Mouse (Mus musculus) MEL (cell line): ENCODE measurements around the gene Slc11a2. TPM values are rescaled to one million over a fixed set of nuclear protein-coding genes. Genes with fewer than 3 reads are reported as not detected.

Experiments used
- DNase-seq: peaks from one replicate; pipeline ENCODE4 v3.0.0; 2011; ENCODE audit warnings: low read depth, low spot score
- H3K27ac ChIP-seq: 2 replicates; pipeline ENCODE4 v1.5.1; 2012; ENCODE audit warnings: low read depth, mild to moderate bottlenecking, control low read depth, low read length, moderate library complexity; ENCODE audit not compliant: control insufficient read depth
- H3K27me3 ChIP-seq, 2 experiments: fragments of 150-350 bp in 1 of 2; sonication (generic) in 1 of 2; 2 replicates each; pipeline ENCODE4 v1.6.1; 2012; ENCODE audit warnings: low read length in 2 of 2, mild to moderate bottlenecking in 2 of 2, improper control_type of control experiment in 1 of 2, moderate library complexity in 1 of 2; ENCODE audit not compliant: insufficient read depth in 2 of 2, control insufficient read depth in 1 of 2
- H3K36me3 ChIP-seq, 2 experiments: 2 replicates each; pipeline ENCODE4 v1.6.1; 2012 to 2014; ENCODE audit warnings: low read length in 2 of 2, improper control_type of control experiment in 1 of 2, inconsistent platforms in 1 of 2, mild to moderate bottlenecking in 1 of 2; ENCODE audit not compliant: insufficient read depth in 2 of 2, control insufficient read depth in 1 of 2
- H3K4me1 ChIP-seq, 2 experiments: fragments of 150-350 bp in 1 of 2; sonication (generic) in 1 of 2; 2 replicates each; pipeline ENCODE4 v1.6.1; 2012; ENCODE audit warnings: low read length in 2 of 2, improper control_type of control experiment in 1 of 2, mild to moderate bottlenecking in 1 of 2; ENCODE audit not compliant: insufficient read depth in 2 of 2, control insufficient read depth in 1 of 2
- H3K4me3 ChIP-seq, 2 experiments: fragments of 150-350 bp in 1 of 2; sonication (generic) in 1 of 2; 2 replicates each; pipeline ENCODE4 v1.5.1; 2012; ENCODE audit warnings: low read depth in 2 of 2, low read length in 2 of 2, mild to moderate bottlenecking in 2 of 2, moderate library complexity in 2 of 2, control low read depth in 1 of 2, improper control_type of control experiment in 1 of 2; ENCODE audit not compliant: control insufficient read depth in 1 of 2, insufficient read depth in 1 of 2
- H3K79me2 ChIP-seq: 2 replicates; pipeline ENCODE4 v1.6.1; 2012; ENCODE audit warnings: mild to moderate bottlenecking, low read length, moderate library complexity; ENCODE audit not compliant: control insufficient read depth, poor library complexity, insufficient read depth
- H3K9ac ChIP-seq: 2 replicates; pipeline ENCODE4 v1.6.1; 2012; ENCODE audit warnings: low read depth, mild to moderate bottlenecking, control low read depth, low read length, moderate library complexity; ENCODE audit not compliant: control insufficient read depth, poor library complexity, severe bottlenecking
- H3K9me3 ChIP-seq: fragments of 150-350 bp; sonication (generic); replicated peaks from 2 replicates; pipeline ENCODE4 v1.6.1; 2012; ENCODE audit warnings: mild to moderate bottlenecking, low read length, improper control_type of control experiment, moderate library complexity; ENCODE audit not compliant: insufficient read depth
- CHD1 ChIP-seq: IDR thresholded peaks from 2 replicates; pipeline ENCODE4 v1.6.1; 2012; ENCODE audit warnings: low read depth, mild to moderate bottlenecking, inconsistent platforms, low read length, improper control_type of control experiment
- CHD2 ChIP-seq: IDR thresholded peaks from 2 replicates; pipeline ENCODE4 v1.6.1; 2011; ENCODE audit warnings: low read length, improper control_type of control experiment
- CTCF ChIP-seq, 3 experiments: IDR thresholded peaks in 2 of 3; conservative IDR thresholded peaks in 1 of 3; 2 replicates each; pipeline ENCODE4 v1.5.1; 2011 to 2012; ENCODE audit warnings: low read length in 3 of 3, low read depth in 2 of 3, mild to moderate bottlenecking in 2 of 3, improper control_type of control experiment in 1 of 3, inconsistent platforms in 1 of 3, mixed read lengths in 1 of 3, moderate library complexity in 1 of 3; ENCODE audit not compliant: control insufficient read depth in 1 of 3, insufficient read depth in 1 of 3, poor library complexity in 1 of 3, severe bottlenecking in 1 of 3
- ELF1 ChIP-seq: IDR thresholded peaks from 2 replicates; pipeline ENCODE4 v1.6.1; 2014; ENCODE audit warnings: low read depth, mild to moderate bottlenecking, inconsistent platforms, low read length, improper control_type of control experiment, moderate library complexity
- EP300 ChIP-seq, 2 experiments: IDR thresholded peaks; 2 replicates each; pipeline ENCODE4 v1.6.1; 2011; ENCODE audit warnings: improper control_type of control experiment in 2 of 2, low read length in 2 of 2, low read depth in 1 of 2, mild to moderate bottlenecking in 1 of 2
- HCFC1 ChIP-seq: IDR thresholded peaks from 2 replicates; pipeline ENCODE4 v1.6.1; 2012; ENCODE audit warnings: low read depth, mild to moderate bottlenecking, inconsistent platforms, low read length, improper control_type of control experiment, moderate library complexity
- JUND ChIP-seq: IDR thresholded peaks from 2 replicates; pipeline ENCODE4 v1.6.1; 2011; ENCODE audit warnings: low read depth, mild to moderate bottlenecking, improper control_type of control experiment, low read length
- KAT2A ChIP-seq: conservative IDR thresholded peaks from 2 replicates; pipeline ENCODE4 v1.6.1; 2012; ENCODE audit warnings: low read depth, low read length, improper control_type of control experiment, inconsistent platforms
- MAFK ChIP-seq: IDR thresholded peaks from 2 replicates; pipeline ENCODE4 v1.6.1; 2011; ENCODE audit warnings: low read depth, mild to moderate bottlenecking, low read length, improper control_type of control experiment, borderline replicate concordance
- MAX ChIP-seq: IDR thresholded peaks from 2 replicates; pipeline ENCODE4 v1.6.1; 2011; ENCODE audit warnings: low read length, improper control_type of control experiment
- MAZ ChIP-seq: IDR thresholded peaks from 2 replicates; pipeline ENCODE4 v1.6.1; 2012; ENCODE audit warnings: low read depth, mild to moderate bottlenecking, inconsistent platforms, low read length, improper control_type of control experiment
- MEF2A ChIP-seq: IDR thresholded peaks from 2 replicates; pipeline ENCODE4 v1.6.1; 2014; ENCODE audit warnings: low read depth, mild to moderate bottlenecking, inconsistent platforms, low read length, improper control_type of control experiment; ENCODE audit not compliant: poor library complexity, insufficient replicate concordance, severe bottlenecking; ENCODE audit errors: extremely low read depth
- MXI1 ChIP-seq: IDR thresholded peaks from 2 replicates; pipeline ENCODE4 v1.6.1; 2011; ENCODE audit warnings: mild to moderate bottlenecking, low read depth, low read length, improper control_type of control experiment
- MYB ChIP-seq: IDR thresholded peaks from 2 replicates; pipeline ENCODE4 v1.6.1; 2011; ENCODE audit warnings: mild to moderate bottlenecking, low read depth, low read length, improper control_type of control experiment
- MYC ChIP-seq: IDR thresholded peaks from 2 replicates; pipeline ENCODE4 v1.6.1; 2011; ENCODE audit warnings: low read depth, mild to moderate bottlenecking, low read length, improper control_type of control experiment, moderate library complexity
- NELFE ChIP-seq: IDR thresholded peaks from 2 replicates; pipeline ENCODE4 v1.6.1; 2011; ENCODE audit warnings: low read depth, low read length, improper control_type of control experiment
- POLR2A ChIP-seq, 2 experiments: IDR thresholded peaks; 2 replicates each; pipeline ENCODE4 v1.6.1; 2011 to 2012; ENCODE audit warnings: low read length in 2 of 2, mild to moderate bottlenecking in 2 of 2, control low read depth in 1 of 2, improper control_type of control experiment in 1 of 2, low read depth in 1 of 2, moderate library complexity in 1 of 2; ENCODE audit not compliant: control insufficient read depth in 1 of 2, insufficient read depth in 1 of 2, poor library complexity in 1 of 2
- POLR2AphosphoS2 ChIP-seq: IDR thresholded peaks from 2 replicates; pipeline ENCODE4 v1.6.1; 2011; ENCODE audit warnings: low read length, improper control_type of control experiment
- POLR2AphosphoS5 ChIP-seq: IDR thresholded peaks from 2 replicates; pipeline ENCODE4 v1.6.1; 2012; ENCODE audit warnings: low read depth, borderline replicate concordance, mild to moderate bottlenecking, inconsistent platforms, low read length, moderate library complexity, mixed read lengths
- RAD21 ChIP-seq: IDR thresholded peaks from 2 replicates; pipeline ENCODE4 v1.6.1; 2011; ENCODE audit warnings: mild to moderate bottlenecking, low read depth, low read length, improper control_type of control experiment
- SMC3 ChIP-seq: IDR thresholded peaks from 2 replicates; pipeline ENCODE4 v1.6.1; 2011; ENCODE audit warnings: low read depth, low read length, improper control_type of control experiment
- TAL1 ChIP-seq: IDR thresholded peaks from 2 replicates; pipeline ENCODE4 v1.6.1; 2012; ENCODE audit warnings: mild to moderate bottlenecking, inconsistent platforms, low read length, moderate library complexity, mixed read lengths
- TBP ChIP-seq: IDR thresholded peaks from 2 replicates; pipeline ENCODE4 v1.8.0; 2011; ENCODE audit warnings: low read depth, low read length, improper control_type of control experiment
- UBTF ChIP-seq: IDR thresholded peaks from 2 replicates; pipeline ENCODE4 v1.6.1; 2012; ENCODE audit warnings: low read depth, mild to moderate bottlenecking, inconsistent platforms, low read length, improper control_type of control experiment, moderate library complexity, borderline replicate concordance; ENCODE audit not compliant: insufficient read depth
- ZC3H11A ChIP-seq: IDR thresholded peaks from 2 replicates; pipeline ENCODE4 v1.6.1; 2012; ENCODE audit warnings: low read depth, mild to moderate bottlenecking, inconsistent platforms, low read length, improper control_type of control experiment
- ZMIZ1 ChIP-seq: IDR thresholded peaks from 2 replicates; pipeline ENCODE4 v1.6.1; 2012; ENCODE audit warnings: low read depth, mild to moderate bottlenecking, inconsistent platforms, low read length, improper control_type of control experiment, moderate library complexity
- polyA plus RNA-seq, 2 experiments: library from polyadenylated mRNA; stranded (reverse) in 1 of 2; unstranded in 1 of 2; fragments of >175 nt in 1 of 2; fragments of >200 nt in 1 of 2; gene quantifications; 2 replicates each; pipeline versions ENCODE4 v1.2.1 to v1.2.4; 2012; ENCODE audit warnings: low replicate concordance in 2 of 2, low read depth in 1 of 2; ENCODE audit not compliant: insufficient read length in 2 of 2, insufficient read depth in 1 of 2, missing spikeins in 1 of 2
- total RNA-seq: library from RNA; depleted of rRNA; stranded (reverse); fragments of 300-350 nt; gene quantifications from 2 replicates; pipeline ENCODE4 v1.2.3, GENCODE M21; 2012

The Slc11a2 gene
- total and polyA plus RNA-seq, 3 experiments, result 69.0 to 112 TPM; not detected in 1

GRCm38 (mm10) chr15:100352711-100353250 is 72.1 kb downstream of the Slc11a2 start, which contains the start of the genes Methig1 and Mettl7a2:
TSS of gene Methig1 (plus strand) at chr15:100353149.
TSS of gene Mettl7a2 (plus strand) at chr15:100353200.
- Histone ChIP-seq H3K36me3 (no peaks in the 10 kb centered on the region), H3K27me3 (peaks cover 2 to 12% of the 10 kb centered on the region in 2 experiments; a peak in 3 of 4 replicates), H3K79me2 (no peaks in the 10 kb centered on the region), H3K4me3 (no peak within 1 kb of the TSS), H3K9ac (no peak within 1 kb of the TSS), H3K9me3 (no peaks in the 10 kb centered on the region)
- no peak for DNase-seq
- no peak for TF ChIP-seq EP300 (IDR thresholded peaks at IDR 0.05; ENCODE audit: low read depth in 1 of 2, low read length in 2 of 2)
- TF ChIP-seq MYC, result no peak
- no peak for TF ChIP-seq RAD21
- no peak for TF ChIP-seq TAL1
- no peak for TF ChIP-seq TBP
- TF ChIP-seq POLR2AphosphoS2, result no peak
- TF ChIP-seq POLR2A (IDR thresholded peaks at IDR 0.05; ENCODE audit: control insufficient read depth in 1 of 2, insufficient read depth in 1 of 2, low read depth in 1 of 2, low read length in 2 of 2, poor library complexity in 1 of 2), result no peak
- TF ChIP-seq NELFE, result no peak
- TF ChIP-seq JUND, result no peak
- no peak for TF ChIP-seq ZC3H11A
- TF ChIP-seq CHD1, result no peak
- no peak for TF ChIP-seq KAT2A
- no peak for TF ChIP-seq MYB
- no peak for TF ChIP-seq MAX
- TF ChIP-seq SMC3, result no peak
- no peak for TF ChIP-seq UBTF
- no peak for TF ChIP-seq ZMIZ1
- no peak for TF ChIP-seq MXI1
- no peak for TF ChIP-seq MAZ
- TF ChIP-seq, all 39 proteins: peak for 0
- no peaks in the 10 kb centered on the region for H3K4me1 ChIP-seq
- no peak within 1 kb of the TSS for H3K27ac ChIP-seq

- H3K27ac ChIP-seq, result no peak overlapping the region
- no peaks in the 10 kb centered on the region for H3K79me2 ChIP-seq
- H3K4me1 ChIP-seq, result no peaks in the 10 kb centered on the region
- H3K4me3 ChIP-seq, result no peak overlapping the region
- no peak for DNase-seq
- no peak overlapping the region for H3K9ac ChIP-seq
- no peaks in the 10 kb centered on the region for H3K9me3 ChIP-seq
- peaks cover 2 to 12% of the 10 kb centered on the region in 2 experiments; a peak in 3 of 4 replicates for H3K27me3 ChIP-seq
- TF ChIP-seq MEF2A, result no peak
- TF ChIP-seq HCFC1, result no peak
- no peak for TF ChIP-seq CTCF (IDR thresholded peaks at IDR 0.05 in 2 of 3, conservative IDR thresholded peaks at IDR 0.05 in 1 of 3; ENCODE audit: control insufficient read depth in 1 of 3, insufficient read depth in 1 of 3, low read depth in 2 of 3, low read length in 3 of 3, poor library complexity in 1 of 3, severe bottlenecking in 1 of 3)
- no peak for TF ChIP-seq MAX
- TF ChIP-seq ZMIZ1, result no peak
- no peak for TF ChIP-seq MAFK
- no peak for TF ChIP-seq POLR2A (IDR thresholded peaks at IDR 0.05; ENCODE audit: control insufficient read depth in 1 of 2, insufficient read depth in 1 of 2, low read depth in 1 of 2, low read length in 2 of 2, poor library complexity in 1 of 2)
- TF ChIP-seq MYC, result no peak
- no peak for TF ChIP-seq ZC3H11A
- no peak for TF ChIP-seq NELFE
- no peak for TF ChIP-seq POLR2AphosphoS5
- TF ChIP-seq ELF1, result no peak
- no peak for TF ChIP-seq CHD2
- TF ChIP-seq UBTF, result no peak
- no peaks in the 10 kb centered on the region for H3K36me3 ChIP-seq
Observed at GRCm38 (mm10) chr15:100351501-100352060, 73.3 kb downstream of the Slc11a2 start.
